Mouse (Mus musculus): ENCODE measurements around the gene Dmxl2. TPM values are rescaled to one million over a fixed set of nuclear protein-coding genes. Genes with fewer than 3 reads are reported as not detected.
A peak's percentile ranks its signal among the peaks of the same experiment; 100 is the strongest.

Dmxl2 gene
- polyA plus RNA-seq, 1 experiment from 2014 or later, result 8.6 TPM

- DNase-seq (ENCODE audit: low spot score), result no peak
- Histone ChIP-seq H3K9me3 (replicated peaks) (no peaks in the 10 kb centered on the region), H3K27ac (replicated peaks) (no peak overlapping the region), H3K4me3 (no peak overlapping the region), H3K27me3 (ENCODE audit: low read depth, poor library complexity, severe bottlenecking) (no peaks in the 10 kb centered on the region), H3K36me3 (no peaks in the 10 kb centered on the region), H3K4me1 (no peaks in the 10 kb centered on the region)
- WGBS, result 93% methylated on average over 8 of the region's 8 CpGs
Observed at GRCm38 (mm10) chr9:54356756-54357155, 144.7 kb downstream of the Dmxl2 start.

GRCm38 (mm10) chr9:54342026-54342425, 159.4 kb downstream of the Dmxl2 start:
- WGBS, result 80% methylated on average over 7 of the region's 7 CpGs
- Histone ChIP-seq H3K9me3 (replicated peaks) (no peaks in the 10 kb centered on the region), H3K4me3 (no peak overlapping the region), H3K36me3 (no peaks in the 10 kb centered on the region), H3K27me3 (ENCODE audit: low read depth, poor library complexity, severe bottlenecking) (no peaks in the 10 kb centered on the region), H3K4me1 (no peaks in the 10 kb centered on the region), H3K27ac (replicated peaks) (no peak overlapping the region)
- DNase-seq (ENCODE audit: low spot score), result no peak

DNA sequence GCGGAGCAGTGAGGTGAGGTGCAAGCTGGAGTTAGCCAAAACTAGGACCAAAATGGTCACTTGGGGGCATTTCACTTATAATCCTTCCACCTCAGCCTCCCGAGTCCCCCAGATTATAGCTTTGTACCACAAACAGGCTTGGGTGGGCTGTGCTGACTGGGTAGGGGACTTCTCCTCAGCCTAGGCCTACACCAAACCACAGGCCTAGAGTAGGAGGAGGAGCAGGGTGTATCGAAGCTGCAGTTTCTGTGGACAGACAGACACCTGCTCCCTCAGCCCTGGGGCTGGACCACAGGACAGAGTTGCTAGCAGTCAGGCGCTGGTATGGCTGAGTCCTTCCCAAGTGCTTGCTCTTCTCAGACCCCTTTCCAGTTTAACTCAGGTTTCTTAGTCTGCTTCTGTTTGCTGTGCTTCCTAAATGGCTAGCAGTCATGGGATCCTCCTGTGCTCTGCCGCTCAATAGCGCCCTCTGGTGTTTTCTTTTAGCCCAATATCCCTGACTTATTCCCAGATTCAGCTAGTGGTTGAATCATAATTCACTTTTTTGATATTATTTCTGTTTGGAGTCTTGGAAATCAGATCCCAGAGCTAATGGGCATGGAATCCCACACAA, 164.8 kb downstream of the Dmxl2 start:
- peaks cover 12% of the 10 kb centered on the region; the same call in 1 of the 2 replicates for H3K4me1 ChIP-seq
- H3K9me3 ChIP-seq (replicated peaks), result no peaks in the 10 kb centered on the region
- 48% methylated on average over 6 of the region's 6 CpGs for WGBS
- peak; percentile 55 for DNase-seq (ENCODE audit: low spot score)
- no peaks in the 10 kb centered on the region for H3K36me3 ChIP-seq
- no peaks in the 10 kb centered on the region for H3K27me3 ChIP-seq (ENCODE audit: low read depth, poor library complexity, severe bottlenecking)
- H3K27ac ChIP-seq (replicated peaks), result 0 out of 2 replicates have a peak overlapping the region, but pooled peaks have one; percentile 46
- H3K4me3 ChIP-seq, result no peak overlapping the region

DNA sequence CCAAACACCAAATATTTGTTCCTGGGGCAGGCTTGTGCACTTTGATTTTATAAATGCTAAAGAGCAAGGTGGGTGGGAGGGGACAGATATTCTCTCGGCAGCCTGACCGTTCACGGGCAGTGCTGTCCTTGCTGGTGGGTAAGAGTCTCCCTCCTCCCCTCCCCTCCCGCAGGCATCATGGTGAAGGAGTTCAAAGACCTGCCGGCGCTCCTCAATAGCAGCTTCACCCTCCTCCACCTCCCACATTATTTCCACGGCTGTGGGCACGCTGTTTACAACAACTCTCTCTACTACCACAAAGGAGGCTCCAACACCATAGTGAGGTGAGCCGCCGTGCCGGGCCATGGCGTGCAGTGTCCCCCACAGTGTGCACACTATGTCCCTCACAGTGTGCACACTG, 165.8 kb downstream of the Dmxl2 start:
- WGBS, result 78% methylated on average over 12 of the region's 12 CpGs
- Histone ChIP-seq H3K4me1 (peaks cover 12% of the 10 kb centered on the region; the same call in 1 of the 2 replicates), H3K36me3 (no peaks in the 10 kb centered on the region), H3K9me3 (replicated peaks) (no peaks in the 10 kb centered on the region), H3K27ac (replicated peaks) (peak overlapping the region; percentile 25; the same call in 1 of the 2 replicates), H3K27me3 (ENCODE audit: low read depth, poor library complexity, severe bottlenecking) (no peaks in the 10 kb centered on the region), H3K4me3 (no peak overlapping the region)
- no peak for DNase-seq (ENCODE audit: low spot score)

GRCm38 (mm10) chr9:54329201-54329600, 172.2 kb downstream of the Dmxl2 start:
- no peak overlapping the region for H3K27ac ChIP-seq (replicated peaks)
- DNase-seq (ENCODE audit: low spot score), result no peak
- H3K9me3 ChIP-seq (replicated peaks), result no peaks in the 10 kb centered on the region
- no peaks in the 10 kb centered on the region for H3K27me3 ChIP-seq (ENCODE audit: low read depth, poor library complexity, severe bottlenecking)
- peaks cover 6% of the 10 kb centered on the region; the same call in 1 of the 2 replicates for H3K4me1 ChIP-seq
- 94% methylated on average over 7 of the region's 7 CpGs for WGBS
- H3K4me3 ChIP-seq, result no peak overlapping the region
- no peaks in the 10 kb centered on the region for H3K36me3 ChIP-seq

DNA sequence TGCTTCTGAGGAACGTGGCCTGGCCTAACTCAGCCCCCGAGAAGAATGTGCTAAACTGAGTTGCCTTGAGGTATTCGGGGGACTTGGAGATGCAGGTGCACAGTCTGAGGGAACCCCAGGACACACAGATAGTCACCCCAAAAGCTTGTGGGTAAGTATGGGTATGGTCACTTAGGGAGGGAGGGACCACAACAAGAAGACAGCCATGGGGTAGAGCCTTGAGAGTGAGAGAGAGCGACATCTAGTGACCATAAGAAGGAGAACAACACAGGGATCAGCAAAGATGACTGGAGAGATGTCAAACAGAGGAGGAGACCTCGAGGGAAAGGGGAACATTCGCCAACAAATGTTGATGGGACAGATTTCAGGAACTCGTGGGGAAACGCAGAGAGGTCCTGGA, 178.0 kb downstream of the Dmxl2 start:
- H3K36me3 ChIP-seq, result no peaks in the 10 kb centered on the region
- H3K27me3 ChIP-seq (ENCODE audit: low read depth, poor library complexity, severe bottlenecking), result no peaks in the 10 kb centered on the region
- peak; percentile 14 for DNase-seq (ENCODE audit: low spot score)
- WGBS, result 50% methylated on average over 8 of the region's 8 CpGs
- peaks cover 1% of the 10 kb centered on the region; the same call in 1 of the 2 replicates for H3K4me1 ChIP-seq
- no peak overlapping the region for H3K27ac ChIP-seq (replicated peaks)
- no peak overlapping the region for H3K4me3 ChIP-seq
- no peaks in the 10 kb centered on the region for H3K9me3 ChIP-seq (replicated peaks)

DNA sequence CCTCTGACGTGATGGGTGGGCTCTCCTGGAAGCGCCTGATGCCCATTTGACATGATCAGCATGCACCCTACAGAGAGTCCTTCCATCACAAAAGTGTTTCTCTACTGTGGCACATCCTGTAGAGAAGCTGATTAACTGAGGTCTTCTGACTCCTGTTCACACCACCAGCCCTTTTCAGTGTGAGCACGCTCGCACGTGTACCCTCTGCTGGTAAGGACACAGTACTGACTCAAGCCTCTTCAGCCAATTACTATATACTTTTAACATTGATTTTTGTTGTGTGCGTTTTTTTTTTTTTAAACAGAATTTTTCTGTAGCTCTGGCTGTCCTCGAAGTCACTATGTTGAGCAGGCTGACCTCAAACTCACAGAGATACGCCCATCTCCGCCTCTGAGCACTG, 185.1 kb downstream of the Dmxl2 start:
- Histone ChIP-seq H3K36me3 (no peaks in the 10 kb centered on the region), H3K4me3 (no peak overlapping the region), H3K4me1 (no peaks in the 10 kb centered on the region), H3K27ac (replicated peaks) (no peak overlapping the region), H3K9me3 (replicated peaks) (no peaks in the 10 kb centered on the region), H3K27me3 (ENCODE audit: low read depth, poor library complexity, severe bottlenecking) (no peaks in the 10 kb centered on the region)
- DNase-seq (ENCODE audit: low spot score), result no peak
- 78% methylated on average over 9 of the region's 9 CpGs for WGBS

Other genes with a start within 250 kb of the Dmxl2 start
- 0.36 TPM in 1 of 2 replicates, not detected in the other for gene Cyp19a1, start 233.5 kb downstream of the Dmxl2 start, polyA plus RNA-seq (2016; fragmentation: Nextera tagmentation; extraction: Ambion mirVana)
- 0.15 and 0.19 TPM in 2 replicates for gene Gldn, start 215.1 kb downstream of the Dmxl2 start, polyA plus RNA-seq (2016; fragmentation: Nextera tagmentation; extraction: Ambion mirVana)
- not detected in 2 replicates for gene Sh2d7, start 37.4 kb upstream of the Dmxl2 start, polyA plus RNA-seq (2016; fragmentation: Nextera tagmentation; extraction: Ambion mirVana)
- gene Cib2, start 58.6 kb upstream of the Dmxl2 start, polyA plus RNA-seq (2016; fragmentation: Nextera tagmentation; extraction: Ambion mirVana), result 9.9 and 12.7 TPM in 2 replicates
- 113 and 124 TPM in 2 replicates for gene Idh3a, start 84.7 kb upstream of the Dmxl2 start, polyA plus RNA-seq (2016; fragmentation: Nextera tagmentation; extraction: Ambion mirVana)
- 7.4 and 12.9 TPM in 2 replicates for gene Acsbg1, start 160.2 kb upstream of the Dmxl2 start, polyA plus RNA-seq (2016; fragmentation: Nextera tagmentation; extraction: Ambion mirVana)
- 3.1 and 3.2 TPM in 2 replicates for gene Dnaja4, start 197.2 kb upstream of the Dmxl2 start, polyA plus RNA-seq (2016; fragmentation: Nextera tagmentation; extraction: Ambion mirVana)
- 168 and 188 TPM in 2 replicates for gene Wdr61, start 232.9 kb upstream of the Dmxl2 start, polyA plus RNA-seq (2016; fragmentation: Nextera tagmentation; extraction: Ambion mirVana)